Mouse (Mus musculus) liver, embryonic 11.5 days (tissue): ENCODE measurements around the gene Nkx2-2. TPM values are rescaled to one million over a fixed set of nuclear protein-coding genes. Genes with fewer than 3 reads are reported as not detected.
"Not testable (repeated sequence)": the region's sequence is repeated elsewhere in the genome, so short reads cannot be mapped to it uniquely, and the experiment has no call there.

Source experiments
- ATAC-seq: fragments of 200-750 bp; cut with Nextera tagmentation; replicated peaks from 2 replicates; pipeline ENCODE4 v1.8.0; 2017; ENCODE audit warnings: moderate number of reproducible peaks, mild to moderate bottlenecking, moderate TSS enrichment, moderate library complexity; ENCODE audit not compliant: low FRiP score
- DNase-seq: peaks from one replicate; pipeline ENCODE4 v3.0.0-alpha.2; 2017; ENCODE audit warnings: low spot score
- H3K27ac ChIP-seq: fragments of 300-500 bp; sonication (generic); 2 replicates; pipeline ENCODE4 v1.5.1; 2014; ENCODE audit warnings: mild to moderate bottlenecking, low read depth, low read length, control low read depth
- H3K27me3 ChIP-seq: fragments of 300-500 bp; sonication (generic); replicated peaks from 2 replicates; pipeline ENCODE4 v1.6.1; 2014; ENCODE audit warnings: low read length, mixed read lengths; ENCODE audit not compliant: control insufficient read depth, insufficient read depth
- H3K36me3 ChIP-seq: fragments of 300-500 bp; sonication (generic); 2 replicates; pipeline ENCODE4 v1.6.1; 2014; ENCODE audit warnings: mild to moderate bottlenecking, low read length, moderate library complexity, mixed read lengths; ENCODE audit not compliant: control insufficient read depth, insufficient read depth
- H3K4me1 ChIP-seq: fragments of 300-500 bp; sonication (generic); replicated peaks from 2 replicates; pipeline ENCODE4 v1.6.1; 2014; ENCODE audit warnings: low read length, mixed read lengths; ENCODE audit not compliant: control insufficient read depth, insufficient read depth
- H3K4me2 ChIP-seq: fragments of 300-500 bp; sonication (generic); 2 replicates; pipeline ENCODE4 v1.6.1; 2014; ENCODE audit warnings: mild to moderate bottlenecking, control low read depth, moderate library complexity
- H3K4me3 ChIP-seq: fragments of 300-500 bp; sonication (generic); 2 replicates; pipeline ENCODE4 v1.5.1; 2014; ENCODE audit warnings: low read depth, low read length, control low read depth
- H3K9ac ChIP-seq: fragments of 300-500 bp; sonication (generic); 2 replicates; pipeline ENCODE4 v1.6.1; 2014; ENCODE audit warnings: low read depth, low read length, control low read depth
- H3K9me3 ChIP-seq: fragments of 300-500 bp; sonication (generic); 2 replicates; pipeline ENCODE4 v1.6.1; 2016; ENCODE audit warnings: low read length, inconsistent platforms, mixed read lengths; ENCODE audit not compliant: control insufficient read depth
- WGBS: fragments of 180-500 bp; shearing (Covaris S2); extraction: QIAGEN DNeasy Blood & Tissue Kit; methylation state at CpG from one replicate; pipeline ENCODE4 v1.1.7; 2014; 5-methylcytosine and 5-hydroxymethylcytosine counted together
- polyA plus RNA-seq: library from polyadenylated mRNA; unstranded; fragments of >200 nt; fragmentation: Nextera tagmentation; extraction: Ambion mirVana; gene quantifications from 2 replicates; pipeline ENCODE4 v1.2.1, GENCODE M21; 2014

The Nkx2-2 gene
- polyA plus RNA-seq, 1 experiment from 2014 or later: 0.26 TPM

GRCm38 (mm10) chr2:147173751-147174150 lies 20.3 kb downstream of the Nkx2-2 start:
- Histone ChIP-seq H3K4me1 (peaks cover 4% of the 10 kb centered on the region), H3K4me2 (no peak overlapping the region), H3K4me3 (no peak overlapping the region), H3K9me3 (no peaks in the 10 kb centered on the region), H3K36me3 (no peaks in the 10 kb centered on the region), H3K27me3 (peaks cover 19% of the 10 kb centered on the region), H3K27ac (no peak overlapping the region), H3K9ac (no peak overlapping the region)
- DNase-seq (peak; percentile 10), ATAC-seq (no peak)

- H3K4me1 ChIP-seq, H3K4me2 ChIP-seq, H3K4me3 ChIP-seq, ATAC-seq, H3K9ac ChIP-seq, H3K36me3 ChIP-seq, H3K27me3 ChIP-seq, H3K27ac ChIP-seq, H3K9me3 ChIP-seq, DNase-seq: not testable (repeated sequence)
- 81% methylated on average over 9 of the region's 9 CpGs for WGBS
Measured at GRCm38 (mm10) chr2:147170538-147170937, 23.5 kb downstream of the Nkx2-2 start.

GRCm38 (mm10) chr2:147165863-147166262 lies 28.2 kb downstream of the Nkx2-2 start:
- WGBS: 73% methylated on average over 1 of the region's 1 CpGs
- DNase-seq: no peak
- ATAC-seq: no peak
- Histone ChIP-seq H3K4me2 (no peak overlapping the region), H3K27me3 (no peaks in the 10 kb centered on the region), H3K9ac (no peak overlapping the region), H3K27ac (no peak overlapping the region), H3K4me3 (no peak overlapping the region), H3K36me3 (no peaks in the 10 kb centered on the region), H3K4me1 (no peaks in the 10 kb centered on the region), H3K9me3 (no peaks in the 10 kb centered on the region)

GRCm38 (mm10) chr2:147165376-147165775 lies 28.7 kb downstream of the Nkx2-2 start:
- no peaks in the 10 kb centered on the region for H3K36me3 ChIP-seq
- ATAC-seq: no peak
- DNase-seq: no peak

GRCm38 (mm10) chr2:147152543-147152942 lies 41.5 kb downstream of the Nkx2-2 start:
- no peaks in the 10 kb centered on the region for H3K27me3 ChIP-seq
- no peaks in the 10 kb centered on the region for H3K9me3 ChIP-seq
- DNase-seq: no peak
- H3K4me2 ChIP-seq: no peak overlapping the region
- ATAC-seq: no peak
- WGBS: 48% methylated on average over 2 of the region's 2 CpGs
- H3K9ac ChIP-seq: no peak overlapping the region
- no peaks in the 10 kb centered on the region for H3K36me3 ChIP-seq
- no peak overlapping the region for H3K27ac ChIP-seq
- H3K4me1 ChIP-seq: no peaks in the 10 kb centered on the region
- H3K4me3 ChIP-seq: no peak overlapping the region

More at GRCm38 (mm10) chr2:147165376-147165775, 28.7 kb downstream of the Nkx2-2 start:
- Histone ChIP-seq H3K27me3 (no peaks in the 10 kb centered on the region), H3K9me3 (no peaks in the 10 kb centered on the region), H3K4me2 (no peak overlapping the region), H3K4me3 (no peak overlapping the region), H3K9ac (no peak overlapping the region), H3K4me1 (no peaks in the 10 kb centered on the region), H3K27ac (no peak overlapping the region)
- 74% methylated on average over 3 of the region's 3 CpGs for WGBS

Other genes starting within 250 kb of the Nkx2-2 start
- gene Xrn2, start 181.2 kb downstream of the Nkx2-2 start, polyA plus RNA-seq: 88.0 and 96.4 TPM in 2 replicates
- gene Nkx2-4, start 108.8 kb downstream of the Nkx2-2 start, polyA plus RNA-seq: not detected in 2 replicates
- gene Pax1, start 167.7 kb upstream of the Nkx2-2 start, polyA plus RNA-seq: 0.40 TPM in 1 of 2 replicates, not detected in the other